Mouse (Mus musculus) gastrocnemius, postnatal 25 days (tissue): Measurements from ENCODE around the gene Gm10837. TPM values are rescaled to one million over a fixed set of nuclear protein-coding genes. Genes with fewer than 3 reads are reported as not detected.
"Not testable (repeated sequence)": the region's sequence is repeated elsewhere in the genome, so short reads cannot be mapped to it uniquely, and the experiment has no call there.

Experiments
- DNase-seq: peaks from one replicate; pipeline ENCODE4 v3.0.0; 2022
- long read RNA-seq, 2 experiments: library from polyadenylated mRNA; stranded (forward); transcript quantifications; one replicate each; pipeline ENCODE4 v2.0.0; 2021
- total RNA-seq, 2 experiments: library from RNA; stranded (reverse); gene quantifications; 1 replicate in 1 of 2; 2 replicates in 1 of 2; pipeline ENCODE4 v1.2.3; 2021

The Gm10837 gene
- total RNA-seq, result not detected
- long read RNA-seq, experiment 1, result 0 reads
- long read RNA-seq, experiment 2, result 0 reads

- DNase-seq, result no peak
Observed at GRCm38 (mm10) chr14:122490441-122491328, at the start of gene Gm10837. TSS of gene Gm10837 (plus strand) at chr14:122490586.

DNA sequence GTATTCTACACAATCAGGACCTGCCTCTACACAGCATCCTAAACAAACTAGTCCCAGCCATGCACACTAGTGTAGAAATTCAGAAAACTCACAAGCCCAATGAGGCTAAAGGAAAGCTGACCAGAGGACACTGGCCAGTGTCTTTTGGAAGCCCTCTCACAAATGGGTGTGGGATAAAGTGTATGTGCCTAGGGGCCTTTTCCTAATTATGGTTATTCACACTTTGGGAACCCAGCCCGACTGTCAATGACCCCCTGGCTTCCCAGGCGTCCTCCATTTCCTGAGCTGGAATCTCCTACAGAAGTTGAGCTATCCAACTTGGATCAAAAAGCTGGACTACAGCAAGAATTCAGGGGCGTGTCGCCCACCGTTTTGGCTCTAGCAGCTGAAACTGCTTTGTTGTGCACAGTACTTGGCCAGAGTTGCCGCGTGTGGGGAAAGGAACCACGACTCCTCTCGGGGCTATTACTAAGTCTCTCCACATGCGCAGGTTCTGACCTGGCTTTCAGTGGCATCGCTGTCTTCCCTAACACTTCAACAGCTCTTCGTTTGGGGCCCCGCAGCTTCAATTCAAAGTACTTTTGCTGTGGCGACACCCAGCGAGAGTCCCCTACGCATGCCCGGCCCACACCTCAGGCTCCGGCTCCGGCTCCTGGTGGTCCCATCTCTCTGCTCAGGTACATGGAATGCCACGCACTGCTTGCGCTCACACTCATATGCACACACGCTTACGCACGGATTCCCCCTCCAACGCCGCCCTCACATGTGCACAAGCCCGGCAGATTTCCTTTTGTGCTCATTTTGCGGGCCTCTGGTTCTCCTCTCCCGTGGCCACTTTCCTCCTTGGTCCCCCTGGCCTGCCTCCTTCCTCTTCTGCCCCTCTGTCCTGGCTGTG is 40.5 kb upstream of the Gm10837 start:
- DNase-seq, result no peak

DNA sequence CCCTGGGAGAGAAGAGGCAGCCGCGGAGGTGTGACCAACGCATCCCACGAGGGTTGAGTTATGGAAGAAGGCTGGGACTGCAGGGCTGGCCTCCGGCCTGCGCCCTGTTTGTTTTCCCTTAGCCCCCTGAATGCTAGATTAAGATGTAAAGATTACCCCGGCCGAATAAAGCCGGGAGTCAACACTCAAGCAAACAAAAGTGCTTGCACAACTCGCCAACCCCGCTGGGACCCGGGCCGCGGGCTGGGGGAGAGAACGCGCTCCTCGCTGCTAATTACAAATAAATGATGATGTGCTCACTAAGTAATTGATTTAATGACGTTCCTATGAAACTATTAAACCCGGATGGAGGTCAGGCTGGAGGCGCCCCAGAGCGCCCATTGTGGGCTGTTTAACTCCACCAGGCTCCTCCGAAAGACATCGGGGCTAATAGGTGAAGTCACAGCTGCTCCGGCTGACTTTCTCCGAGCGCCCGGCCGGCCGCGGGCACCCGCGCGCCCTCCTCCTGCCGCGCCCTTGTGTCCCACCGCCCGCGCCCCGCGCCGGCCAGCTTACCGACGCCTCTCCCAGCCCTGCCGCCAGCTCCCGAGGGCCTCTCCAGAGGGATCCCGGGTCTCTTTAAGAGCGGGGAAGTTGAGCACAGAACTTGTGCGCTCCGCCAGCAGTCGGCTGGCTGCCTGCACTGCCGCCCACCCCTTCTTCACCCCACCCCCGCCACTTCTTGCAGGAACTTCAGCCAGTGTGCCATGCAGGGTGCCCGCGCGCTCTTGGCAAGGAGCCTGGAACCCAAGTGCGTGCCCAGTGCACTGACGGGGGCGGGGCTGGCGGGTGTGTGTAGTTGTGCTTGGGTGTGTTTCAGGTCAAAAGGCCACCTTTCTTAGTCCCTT is 39.6 kb upstream of the Gm10837 start, which contains the start of gene Gm5089:
Gene Gm5089, minus strand, starts transcription at position 620 of the 887 bp plus-strand sequence.
- no peak for DNase-seq

GRCm38 (mm10) chr14:122451551-122452145 is 38.7 kb upstream of the Gm10837 start:
- no peak for DNase-seq

DNA sequence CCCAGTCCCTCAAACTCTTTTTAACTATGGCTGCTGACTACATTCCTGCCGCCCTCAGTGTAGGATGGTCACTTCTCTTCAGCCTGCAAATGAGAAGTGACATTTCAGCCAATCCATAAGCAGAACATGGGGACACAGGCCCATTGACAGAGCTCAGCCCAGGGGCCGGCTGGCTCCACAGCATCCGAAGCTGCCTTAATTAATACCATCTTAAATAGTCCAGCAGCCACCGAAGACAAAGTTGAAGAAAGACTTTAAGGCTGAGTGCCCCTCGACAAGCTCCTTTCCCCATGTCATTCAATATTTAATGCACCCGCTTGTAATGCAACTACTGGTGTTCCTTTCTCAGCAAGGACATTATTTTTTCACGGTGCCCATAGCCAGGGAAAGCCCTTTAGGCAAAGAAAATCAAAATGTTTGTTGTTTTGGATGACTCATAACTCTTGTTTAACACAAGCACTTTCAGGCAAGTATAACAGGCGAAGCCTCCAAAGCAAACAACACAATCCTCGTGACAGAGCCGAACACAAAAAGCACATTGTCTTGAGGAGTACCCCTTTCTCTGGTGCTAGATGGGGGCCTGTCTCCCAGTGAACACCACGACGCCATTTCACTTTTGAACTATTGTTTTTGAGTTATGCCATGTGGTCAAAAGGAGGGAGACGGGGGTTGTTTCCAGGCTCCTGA is 37.5 kb upstream of the Gm10837 start:
- DNase-seq, result no peak

- no peak for DNase-seq
Observed at GRCm38 (mm10) chr14:122453388-122453995, 36.9 kb upstream of the Gm10837 start.

DNA sequence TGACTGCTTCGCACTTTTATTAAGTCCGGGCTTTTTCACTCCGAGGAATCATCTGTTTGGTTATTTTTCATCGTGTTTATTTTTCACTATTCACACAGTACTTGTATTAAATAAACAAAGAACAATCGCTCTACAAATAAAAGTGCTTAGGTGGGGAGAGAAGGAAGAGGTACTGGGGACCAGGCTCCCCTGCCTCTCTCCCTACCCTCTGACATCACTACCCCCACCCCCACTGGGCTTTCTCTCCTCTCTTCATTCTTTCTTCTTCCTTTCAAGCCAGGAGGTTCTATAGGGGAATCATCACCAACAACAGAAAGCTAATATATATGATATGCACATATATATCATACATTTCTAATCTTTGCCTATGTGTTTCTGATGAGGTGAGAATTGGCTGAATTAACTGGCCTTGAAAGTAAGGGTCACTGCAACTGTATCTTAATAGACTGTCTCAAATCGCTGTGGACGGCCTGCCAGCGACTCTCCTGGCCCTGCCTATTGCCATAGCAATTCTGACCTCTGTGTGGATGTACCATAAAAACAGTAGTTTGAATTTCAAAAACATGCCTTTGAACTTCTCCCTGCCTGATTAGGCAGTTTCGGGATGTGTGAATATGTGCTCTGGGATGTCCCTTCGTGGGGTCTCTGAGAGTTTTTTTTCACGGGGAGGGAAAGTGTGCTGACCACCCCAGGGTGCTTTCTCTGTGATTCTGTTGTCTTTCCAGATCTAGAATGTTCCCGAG is 36.2 kb upstream of the Gm10837 start:
- no peak for DNase-seq

GRCm38 (mm10) chr14:122454901-122455561 is 35.4 kb upstream of the Gm10837 start:
- no peak for DNase-seq

DNA sequence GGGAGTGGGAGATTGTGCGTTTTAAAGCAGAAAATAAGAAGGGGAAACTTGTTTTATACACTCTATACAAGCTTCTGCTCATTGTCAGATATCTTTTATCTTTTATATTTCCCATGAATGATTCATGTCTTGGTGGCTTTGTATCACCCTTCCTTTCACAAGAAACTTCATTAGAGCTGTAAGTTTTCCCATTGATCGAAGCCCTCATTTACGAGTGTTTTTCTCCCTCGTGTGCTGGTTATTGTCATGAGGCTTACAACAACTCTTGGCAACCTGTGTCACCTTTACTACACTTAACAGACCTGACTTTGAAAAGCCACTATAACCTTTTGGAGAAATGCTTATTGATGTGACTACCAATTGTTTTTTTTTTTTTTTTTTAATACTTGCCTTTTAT is 34.8 kb upstream of the Gm10837 start:
- DNase-seq, result no peak

DNA sequence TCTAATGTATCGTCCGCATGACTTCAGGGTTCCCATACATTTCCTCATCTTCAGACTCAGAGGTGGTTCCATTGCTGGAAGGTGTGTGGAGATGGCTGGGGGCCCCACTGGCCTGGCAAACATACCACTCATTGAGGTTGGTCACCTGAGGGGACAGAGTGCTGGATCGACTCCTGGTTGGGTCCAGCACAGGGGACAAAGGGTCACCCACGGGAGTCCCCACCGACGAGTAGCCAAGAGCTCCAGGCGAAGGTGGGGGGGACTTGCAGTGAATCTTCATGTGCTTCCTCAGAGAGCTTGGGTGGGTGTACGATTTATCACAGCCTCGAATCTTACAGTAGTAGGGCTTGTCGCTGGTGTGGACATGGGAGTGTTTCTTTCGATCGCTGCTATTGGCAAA is 31.1 kb upstream of the Gm10837 start:
- DNase-seq, result not testable (repeated sequence)

GRCm38 (mm10) chr14:122459776-122460175 is 30.6 kb upstream of the Gm10837 start:
- DNase-seq, result no peak

- DNase-seq, result no peak
Observed at GRCm38 (mm10) chr14:122460226-122460625, 30.2 kb upstream of the Gm10837 start.

DNA sequence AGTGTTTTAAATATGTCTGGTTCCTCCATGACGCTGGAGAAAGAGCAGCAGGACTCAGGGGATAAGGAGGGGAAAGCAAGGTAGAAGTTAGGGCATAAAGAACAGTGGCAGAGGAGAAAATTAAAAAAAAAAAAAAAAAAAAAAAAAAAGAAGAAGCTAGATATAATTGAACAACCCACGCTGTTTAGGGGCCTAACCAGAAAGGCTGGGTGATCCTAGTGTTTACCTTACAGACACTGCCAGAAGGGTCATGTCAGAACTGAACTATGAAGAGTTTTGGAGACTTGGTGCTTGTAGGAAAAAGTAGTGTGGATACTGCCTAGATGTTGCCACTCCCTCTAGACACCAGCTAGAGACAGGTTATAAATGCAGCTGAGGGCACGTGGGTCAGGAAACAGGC is 28.9 kb upstream of the Gm10837 start:
- DNase-seq, result no peak

- DNase-seq, result no peak
Observed at GRCm38 (mm10) chr14:122461966-122462365, 28.4 kb upstream of the Gm10837 start.

- no peak for DNase-seq
Observed at GRCm38 (mm10) chr14:122462689-122463079, 27.7 kb upstream of the Gm10837 start.

GRCm38 (mm10) chr14:122463080-122463691 is 27.2 kb upstream of the Gm10837 start:
- no peak for DNase-seq

DNA sequence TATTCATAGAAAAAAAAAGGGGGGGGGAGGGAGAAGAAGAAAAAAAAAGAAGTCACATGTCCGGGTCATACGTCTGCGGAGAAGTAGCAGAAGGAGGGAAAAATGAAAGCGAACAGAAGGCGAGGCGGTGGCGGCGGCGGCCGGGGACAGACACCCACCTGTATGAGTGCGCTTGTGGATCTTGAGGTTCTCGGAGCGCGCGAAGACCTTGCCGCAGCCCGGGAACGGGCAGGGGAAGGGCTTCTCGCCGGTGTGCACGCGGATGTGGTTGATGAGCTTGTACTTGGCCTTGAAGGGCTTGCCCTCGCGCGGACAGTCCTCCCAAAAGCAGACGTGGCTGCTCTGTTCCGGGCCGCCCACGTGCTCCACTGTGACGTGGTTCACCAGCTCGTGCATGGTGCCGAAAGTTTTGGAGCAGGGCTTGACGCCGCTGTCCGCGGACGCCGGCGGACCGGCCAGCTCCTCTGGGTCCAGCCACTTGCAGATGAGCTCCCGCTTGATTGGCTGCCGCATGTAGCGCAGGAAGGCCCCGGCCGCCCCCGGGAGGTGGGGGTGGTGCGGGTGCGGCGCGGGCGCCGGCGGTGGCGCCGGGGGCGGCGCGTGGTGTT is 26.5 kb upstream of the Gm10837 start:
- peak; percentile 31 for DNase-seq

DNA sequence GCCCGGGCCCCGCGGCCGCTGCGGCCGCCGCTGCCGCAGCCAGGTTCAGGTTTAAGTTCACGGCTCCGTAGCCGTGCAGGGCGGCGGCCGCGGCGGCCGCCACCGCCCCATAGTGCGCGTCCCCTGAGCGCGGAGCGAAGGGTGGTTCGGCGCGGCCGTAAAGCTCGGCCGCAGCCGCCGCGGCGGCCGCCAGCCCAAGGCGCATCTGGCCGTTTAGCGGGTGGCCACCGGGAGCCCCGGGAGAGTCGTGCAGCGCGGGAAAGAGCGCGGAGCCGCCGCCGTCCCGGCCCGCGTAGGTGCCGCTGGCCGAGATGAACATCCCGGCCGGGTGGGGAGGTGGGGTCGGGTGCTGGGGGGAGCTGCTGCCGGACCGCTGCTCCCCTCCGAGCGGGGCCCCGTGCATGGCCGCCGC is 26.0 kb upstream of the Gm10837 start:
- no peak for DNase-seq
